In genomic region chr10:40077346-40077959, GRCm38 (mm10) we compare ENCODE assay signal across 15 mouse cellular contexts. TPM values are rescaled to one million over a fixed set of nuclear protein-coding genes. Genes with fewer than 3 reads are reported as not detected.
DNase-seq lines count a peak whose midpoint lies in the region; ATAC-seq and TF ChIP-seq lines count a peak whose summit lies in the region.
"Had no signal": no experiment of that assay in that cellular context is flagged by ENCODE, and none has a peak within 500 bp of the region (broad histone marks: within the 10 kb centered on the region; RNA-seq: fewer than 3 reads in every experiment).

No protein-coding gene starts in this region.

- intact Hi-C loops in heart, adult 2 months (cut with DNase I), result no loop called here

- no peaks in the 10 kb centered on the region for H3K27me3 ChIP-seq in heart, adult 2 months (ENCODE audit: control insufficient read depth, insufficient read depth, low read length)
- H3K27me3 ChIP-seq in heart, embryonic 10.5 days (ENCODE audit: insufficient read depth, poor library complexity, severe bottlenecking), result no peaks in the 10 kb centered on the region
- H3K27me3 ChIP-seq in intestine, embryonic 16.5 days (replicated peaks; ENCODE audit: control insufficient read depth, insufficient read depth, low read length), result no peaks in the 10 kb centered on the region
- H3K27me3 ChIP-seq in forebrain, embryonic 16.5 days (replicated peaks; ENCODE audit: control insufficient read depth, insufficient read depth, low read length), result no peaks in the 10 kb centered on the region
- H3K27me3 ChIP-seq: limb, embryonic 12.5 days had no signal

- H3K9me3 ChIP-seq in heart, embryonic 10.5 days, result no peaks in the 10 kb centered on the region
- H3K9me3 ChIP-seq in intestine, embryonic 16.5 days (ENCODE audit: control insufficient read depth, low read length), result no peaks in the 10 kb centered on the region
- H3K9me3 ChIP-seq in forebrain, embryonic 16.5 days (ENCODE audit: control insufficient read depth, low read length), result no peaks in the 10 kb centered on the region
- H3K9me3 ChIP-seq: limb, embryonic 12.5 days; midbrain, embryonic 10.5 days had no signal

- WGBS in heart, adult 2 months, result 52% methylated on average over 4 of the region's 4 CpGs
- 77% methylated on average over 4 of the region's 4 CpGs for WGBS in heart, embryonic 10.5 days
- 59% methylated on average over 4 of the region's 4 CpGs for WGBS in intestine, embryonic 16.5 days
- 91% methylated on average over 4 of the region's 4 CpGs for WGBS in forebrain, embryonic 16.5 days

- no peak overlapping the region for H3K4me2 ChIP-seq in intestine, embryonic 16.5 days (ENCODE audit: low read depth, low read length)
- no peak overlapping the region for H3K4me2 ChIP-seq in forebrain, embryonic 16.5 days (ENCODE audit: low read length)
- H3K4me2 ChIP-seq: hindbrain, embryonic 14.5 days; limb, embryonic 12.5 days had no signal

- H3K4me1 ChIP-seq in heart, adult 2 months (ENCODE audit: control insufficient read depth, insufficient read depth, low read length), result no peaks in the 10 kb centered on the region; the same call in none of the 2 replicates
- 0 out of 2 replicates have a peak, but pooled peaks cover 8% of the 10 kb centered on the region for H3K4me1 ChIP-seq in heart, embryonic 10.5 days
- H3K4me1 ChIP-seq in intestine, embryonic 16.5 days (ENCODE audit: control insufficient read depth, insufficient read depth, low read length), result peaks cover 33% of the 10 kb centered on the region
- no peaks in the 10 kb centered on the region for H3K4me1 ChIP-seq in forebrain, embryonic 16.5 days (replicated peaks; ENCODE audit: control insufficient read depth, insufficient read depth, low read length)

- 0 out of 2 replicates have a peak, but pooled peaks have one; percentile 12 for TF ChIP-seq EP300 in heart, adult 2 months (IDR thresholded peaks at IDR 0.05; ENCODE audit: insufficient read depth, low read depth, low read length)

- H3K79me2 ChIP-seq in heart, adult 2 months (replicated peaks; ENCODE audit: control insufficient read depth, insufficient read depth, low read length), result no peaks in the 10 kb centered on the region

- no peak for TF ChIP-seq POLR2A in heart, adult 2 months (IDR thresholded peaks at IDR 0.05; ENCODE audit: insufficient read depth, low read depth, low read length)

- peaks cover 12% of the 10 kb centered on the region for H3K36me3 ChIP-seq in heart, adult 2 months (ENCODE audit: control insufficient read depth, insufficient read depth, low read length)
- H3K36me3 ChIP-seq in heart, embryonic 10.5 days, result peaks cover 8% of the 10 kb centered on the region; the same call in 1 of the 2 replicates
- H3K36me3 ChIP-seq in intestine, embryonic 16.5 days (ENCODE audit: control insufficient read depth, insufficient read depth, low read length), result no peaks in the 10 kb centered on the region
- no peaks in the 10 kb centered on the region for H3K36me3 ChIP-seq in forebrain, embryonic 16.5 days (ENCODE audit: control insufficient read depth, insufficient read depth)
- H3K36me3 ChIP-seq: limb, embryonic 12.5 days; midbrain, embryonic 10.5 days had no signal

- H3K27ac ChIP-seq in heart, adult 2 months, result peak overlapping the region; percentile 13; the same call in 1 of the 2 replicates
- H3K27ac ChIP-seq in heart, embryonic 10.5 days, result no peak overlapping the region
- H3K27ac ChIP-seq in intestine, embryonic 16.5 days (ENCODE audit: low read length), result peak overlapping the region; percentile 85
- H3K27ac ChIP-seq in forebrain, embryonic 16.5 days (ENCODE audit: low read length), result no peak overlapping the region
- H3K27ac ChIP-seq: hindbrain, embryonic 14.5 days; limb, embryonic 12.5 days; midbrain, embryonic 10.5 days had no signal

- TF ChIP-seq CTCF in heart, adult 2 months (IDR thresholded peaks at IDR 0.05), result no peak

- H3K9ac ChIP-seq in heart, adult 2 months (ENCODE audit: low read depth, low read length), result no peak overlapping the region
- no peak overlapping the region for H3K9ac ChIP-seq in intestine, embryonic 16.5 days (ENCODE audit: low read depth, low read length)
- no peak overlapping the region for H3K9ac ChIP-seq in forebrain, embryonic 16.5 days (replicated peaks; ENCODE audit: low read depth, low read length)
- H3K9ac ChIP-seq: hindbrain, embryonic 14.5 days; limb, embryonic 12.5 days had no signal

- DNase-seq in heart, adult 2 months, result peak in 1 of 2 experiments; percentile 32
- no peak for DNase-seq in heart, embryonic 10.5 days (ENCODE audit: low spot score)
- DNase-seq in adipocyte (ENCODE audit: low spot score), result peak; percentile 86
- DNase-seq in cerebellum, adult 9-11 months, result no peak
- no peak for DNase-seq in layer of hippocampus, adult 9-11 months
- DNase-seq: cerebellum, adult 8-10 months; retina, postnatal 1 day; thymus, postnatal 36 days had no signal

- ATAC-seq in intestine, embryonic 16.5 days, result peak; percentile 97
- ATAC-seq in megakaryocyte, adult 5-6 weeks (ENCODE audit: poor library complexity, severe bottlenecking), result peak; percentile 99
- no peak for ATAC-seq in forebrain, embryonic 16.5 days

- no peak overlapping the region for H3K4me3 ChIP-seq in heart, adult 2 months
- H3K4me3 ChIP-seq in heart, embryonic 10.5 days, result no peak overlapping the region
- no peak overlapping the region for H3K4me3 ChIP-seq in intestine, embryonic 16.5 days (ENCODE audit: low read length)
- no peak overlapping the region for H3K4me3 ChIP-seq in forebrain, embryonic 16.5 days (replicated peaks; ENCODE audit: low read length)
- H3K4me3 ChIP-seq: limb, embryonic 12.5 days; midbrain, embryonic 10.5 days had no signal

RNA-seq across cellular contexts. Expression of gene Mfsd4b1, which starts 52.4 kb away (rescaled TPM):
- 1 to 10 TPM; 1.7 to 2.5 TPM for total RNA-seq in heart, adult 2 months (2021)
- polyA plus RNA-seq in heart, adult 2 months (2012; rRNA removed), result 3.3 and 4.2 TPM in 2 replicates
- polyA plus RNA-seq in heart, embryonic 10.5 days (2016; fragmentation: Nextera tagmentation; extraction: Ambion mirVana), result 0.18 and 0.22 TPM in 2 replicates
- polyA plus RNA-seq in intestine, embryonic 16.5 days (2015; fragmentation: Nextera tagmentation; extraction: Ambion mirVana), result 1.4 and 3.4 TPM in 2 replicates
- not detected in 2 replicates for total RNA-seq in megakaryocyte, adult 5-6 weeks (2015)
- not detected in 2 replicates for total RNA-seq in megakaryocyte, adult 5-6 weeks (2017)
- 0.09 and 0.32 TPM in 2 replicates for polyA plus RNA-seq in forebrain, embryonic 16.5 days (2015; fragmentation: Nextera tagmentation; extraction: Ambion mirVana)
- polyA plus RNA-seq: midbrain, embryonic 10.5 days; neural tube, embryonic 11.5 days had no signal

Comparison
In these comparisons a context has a peak if more than half of its experiments do, and no peak if none do; other contexts are left out.
1. H3K27ac ChIP-seq: peak in heart, adult 2 months (single experiment) and intestine, embryonic 16.5 days (single experiment); none in heart, embryonic 10.5 days (single experiment) and forebrain, embryonic 16.5 days (single experiment).